Mouse (Mus musculus) olfactory bulb, adult 2 months (tissue): ENCODE data around the gene Tmcc2.

Source experiments
- CTCF ChIP-seq: fragments of 200-500 bp; IDR thresholded peaks from 2 replicates; pipeline ENCODE4 v1.5.1; 2012; ENCODE audit warnings: low read depth, mild to moderate bottlenecking, low read length, moderate library complexity; ENCODE audit not compliant: insufficient read depth
- POLR2A ChIP-seq: fragments of 200-500 bp; IDR thresholded peaks from 2 replicates; pipeline ENCODE4 v1.6.1; 2012; ENCODE audit warnings: mild to moderate bottlenecking, low read depth, low read length, moderate library complexity; ENCODE audit not compliant: insufficient read depth

- TF ChIP-seq CTCF (no peak), POLR2A (no peak)
Observed at GRCm38 (mm10) chr1:132334178-132334801, 56.8 kb downstream of the Tmcc2 start.
